Mouse (Mus musculus) G1E (cell line): ENCODE measurements around the gene Speer4f2.

ENCODE experiments used
- CTCF ChIP-seq: IDR thresholded peaks from 2 replicates; pipeline ENCODE4 v1.5.1; 2012; ENCODE audit warnings: low read depth, low read length, inconsistent platforms, mixed read lengths
- GATA1 ChIP-seq: IDR thresholded peaks from 2 replicates; pipeline ENCODE4 v1.6.1; 2012; ENCODE audit warnings: borderline replicate concordance, low read length, inconsistent platforms, mixed read lengths
- TAL1 ChIP-seq: conservative IDR thresholded peaks from 2 replicates; pipeline ENCODE4 v1.6.1; 2012; ENCODE audit warnings: low read depth, low read length, inconsistent platforms, mixed read lengths

- TF ChIP-seq CTCF (no peak), GATA1 (no peak), TAL1 (no peak)
Measured at GRCm38 (mm10) chr5:17402330-17403125, 29.5 kb downstream of the Speer4f2 start.
